Mouse (Mus musculus) neural tube, embryonic 15.5 days (tissue): ENCODE data around the gene Mcm5. TPM values are rescaled to one million over a fixed set of nuclear protein-coding genes. Genes with fewer than 3 reads are reported as not detected.

Source experiments
- ATAC-seq: fragments of 200-750 bp; cut with Nextera tagmentation; 2 replicates; pipeline ENCODE4 v1.8.0; 2017; ENCODE audit warnings: mild to moderate bottlenecking, moderate TSS enrichment, moderate library complexity; ENCODE audit not compliant: low FRiP score
- H3K27ac ChIP-seq: fragments of 300-500 bp; sonication (generic); replicated peaks from 2 replicates; pipeline ENCODE4 v1.5.1; 2015; ENCODE audit warnings: mild to moderate bottlenecking, inconsistent platforms
- H3K27me3 ChIP-seq: fragments of 300-500 bp; sonication (generic); replicated peaks from 2 replicates; pipeline ENCODE4 v1.6.1; 2015; ENCODE audit warnings: inconsistent platforms
- H3K36me3 ChIP-seq: fragments of 300-500 bp; sonication (generic); 2 replicates; pipeline ENCODE4 v1.6.1; 2015; ENCODE audit warnings: inconsistent platforms
- H3K4me1 ChIP-seq: fragments of 300-500 bp; sonication (generic); 2 replicates; pipeline ENCODE4 v1.6.1; 2015; ENCODE audit warnings: inconsistent platforms
- H3K4me2 ChIP-seq: fragments of 300-500 bp; sonication (generic); 2 replicates; pipeline ENCODE4 v1.6.1; 2015; ENCODE audit warnings: inconsistent platforms, mild to moderate bottlenecking, moderate library complexity
- H3K4me3 ChIP-seq: fragments of 300-500 bp; sonication (generic); replicated peaks from 2 replicates; pipeline ENCODE4 v1.5.1; 2015; ENCODE audit warnings: mild to moderate bottlenecking, inconsistent platforms
- H3K9ac ChIP-seq: fragments of 300-500 bp; sonication (generic); replicated peaks from 2 replicates; pipeline ENCODE4 v1.6.1; 2015; ENCODE audit warnings: mild to moderate bottlenecking, inconsistent platforms
- H3K9me3 ChIP-seq: fragments of 300-500 bp; sonication (generic); replicated peaks from 2 replicates; pipeline ENCODE4 v1.6.1; 2016; ENCODE audit warnings: inconsistent platforms
- WGBS: fragments of 180-500 bp; shearing (Covaris S2); methylation state at CpG from one replicate; pipeline ENCODE4 v1.1.7; 2015; ENCODE audit warnings: mixed read lengths; 5-methylcytosine and 5-hydroxymethylcytosine counted together
- polyA plus RNA-seq: library from polyadenylated mRNA; unstranded; fragments of >200 nt; fragmentation: Nextera tagmentation; extraction: Ambion mirVana; gene quantifications from 2 replicates; pipeline ENCODE4 v1.2.1, GENCODE M21; 2015

Gene Mcm5
- polyA plus RNA-seq: 25.7 and 66.8 TPM in 2 replicates

GRCm38 (mm10) chr8:75109236-75109967 lies at the start of gene Mcm5:
Gene Mcm5 (plus strand): TSS chr8:75109569.
- Histone ChIP-seq H3K9ac (peak within 1 kb of the TSS; percentile 58), H3K4me2 (peak within 1 kb of the TSS; percentile 94), H3K27me3 (no peaks in the 10 kb centered on the region), H3K4me1 (peaks cover 18% of the 10 kb centered on the region), H3K4me3 (peak within 1 kb of the TSS; percentile 83), H3K9me3 (no peaks in the 10 kb centered on the region), H3K36me3 (peaks cover 14% of the 10 kb centered on the region), H3K27ac (peak within 1 kb of the TSS; percentile 80)
- WGBS: under 1% methylated on average over 59 of the region's 59 CpGs
- ATAC-seq: peak; percentile 99

- Histone ChIP-seq H3K4me1 (no peaks in the 10 kb centered on the region), H3K27me3 (no peaks in the 10 kb centered on the region), H3K9me3 (no peaks in the 10 kb centered on the region), H3K9ac (no peak overlapping the region), H3K27ac (no peak overlapping the region), H3K4me3 (no peak overlapping the region), H3K36me3 (peaks cover 11% of the 10 kb centered on the region), H3K4me2 (no peak overlapping the region)
- WGBS: 84% methylated on average over 6 of the region's 6 CpGs
- ATAC-seq: no peak
Measured at GRCm38 (mm10) chr8:75060022-75060421, 49.3 kb upstream of the Mcm5 start.

GRCm38 (mm10) chr8:75060815-75061214 lies 48.6 kb upstream of the Mcm5 start:
- ATAC-seq: no peak
- 84% methylated on average over 2 of the region's 2 CpGs for WGBS
- Histone ChIP-seq H3K9me3 (no peaks in the 10 kb centered on the region), H3K27me3 (no peaks in the 10 kb centered on the region), H3K4me2 (no peak overlapping the region), H3K27ac (no peak overlapping the region), H3K4me1 (no peaks in the 10 kb centered on the region), H3K36me3 (peaks cover 17% of the 10 kb centered on the region), H3K9ac (no peak overlapping the region), H3K4me3 (no peak overlapping the region)

GRCm38 (mm10) chr8:75063290-75063689 lies 46.1 kb upstream of the Mcm5 start:
- no peak overlapping the region for H3K9ac ChIP-seq
- 80% methylated on average over 3 of the region's 3 CpGs for WGBS
- ATAC-seq: no peak
- no peaks in the 10 kb centered on the region for H3K4me1 ChIP-seq
- H3K36me3 ChIP-seq: peaks cover 24% of the 10 kb centered on the region
- no peak overlapping the region for H3K27ac ChIP-seq
- H3K4me3 ChIP-seq: no peak overlapping the region
- H3K9me3 ChIP-seq: no peaks in the 10 kb centered on the region
- no peak overlapping the region for H3K4me2 ChIP-seq
- no peaks in the 10 kb centered on the region for H3K27me3 ChIP-seq

DNA sequence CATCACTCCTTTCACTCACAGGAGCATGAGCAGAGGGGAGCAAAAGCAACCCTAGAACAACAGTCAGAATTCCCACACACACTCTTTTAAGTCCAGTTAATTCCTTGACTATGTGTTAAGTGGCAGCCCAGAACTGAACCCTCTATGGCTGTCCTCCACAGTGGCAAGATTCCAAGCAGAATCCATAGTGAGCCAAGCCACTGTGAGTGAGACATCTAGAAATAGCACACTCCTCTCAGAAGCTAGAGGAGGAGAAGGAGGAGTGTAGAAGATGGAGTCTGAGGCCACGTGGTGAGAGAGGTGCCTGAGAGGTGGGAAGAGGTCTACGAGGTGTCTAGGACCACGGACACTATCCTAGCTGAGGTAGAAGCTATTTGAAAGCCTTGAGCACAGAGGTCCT lies 44.6 kb upstream of the Mcm5 start:
- Histone ChIP-seq H3K4me3 (no peak overlapping the region), H3K9me3 (no peaks in the 10 kb centered on the region), H3K27me3 (no peaks in the 10 kb centered on the region), H3K9ac (no peak overlapping the region), H3K36me3 (peaks cover 23% of the 10 kb centered on the region), H3K4me1 (no peaks in the 10 kb centered on the region), H3K4me2 (no peak overlapping the region), H3K27ac (no peak overlapping the region)
- ATAC-seq: no peak
- WGBS: 85% methylated on average over 3 of the region's 3 CpGs

- ATAC-seq: no peak
Measured at GRCm38 (mm10) chr8:75067287-75067686, 42.1 kb upstream of the Mcm5 start.

DNA sequence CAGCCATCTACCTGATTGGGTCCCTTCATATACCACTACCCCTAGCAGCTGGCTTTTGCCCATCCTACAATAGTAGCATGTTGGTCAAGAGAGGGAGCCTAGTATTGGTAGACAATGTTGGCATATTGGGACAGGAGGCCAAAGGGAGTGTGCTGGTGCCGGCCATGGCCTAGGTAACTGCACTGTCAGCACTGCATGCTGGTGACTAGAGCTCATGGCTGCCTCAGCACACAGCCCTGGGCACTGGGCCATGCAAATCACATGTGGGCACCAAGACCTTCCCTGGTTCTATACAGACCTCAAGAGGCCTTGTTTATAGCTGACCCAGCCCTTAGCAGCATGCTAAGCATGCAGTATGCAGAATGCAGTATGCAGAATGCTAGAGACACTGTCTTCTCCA lies 39.1 kb upstream of the Mcm5 start:
- Histone ChIP-seq H3K4me2 (no peak overlapping the region), H3K9ac (no peak overlapping the region), H3K36me3 (peaks cover 14% of the 10 kb centered on the region), H3K27me3 (no peaks in the 10 kb centered on the region), H3K4me1 (peaks cover 3% of the 10 kb centered on the region), H3K9me3 (no peaks in the 10 kb centered on the region), H3K4me3 (no peak overlapping the region), H3K27ac (no peak overlapping the region)
- WGBS: 96% methylated on average over 1 of the region's 1 CpGs
- peak; percentile 21; the same call in 1 of the 2 replicates for ATAC-seq

More at GRCm38 (mm10) chr8:75067287-75067686, 42.1 kb upstream of the Mcm5 start:
- Histone ChIP-seq H3K27ac (no peak overlapping the region), H3K9ac (no peak overlapping the region), H3K27me3 (no peaks in the 10 kb centered on the region), H3K4me1 (peaks cover 3% of the 10 kb centered on the region), H3K36me3 (peaks cover 23% of the 10 kb centered on the region), H3K4me3 (no peak overlapping the region), H3K4me2 (no peak overlapping the region), H3K9me3 (no peaks in the 10 kb centered on the region)
- 90% methylated on average over 6 of the region's 6 CpGs for WGBS

- H3K27me3 ChIP-seq: no peaks in the 10 kb centered on the region
- WGBS: 30% methylated on average over 4 of the region's 4 CpGs
- H3K4me2 ChIP-seq: no peak overlapping the region
- 0 out of 2 replicates have a peak, but pooled peaks cover 4% of the 10 kb centered on the region for H3K36me3 ChIP-seq
- peaks cover 3% of the 10 kb centered on the region for H3K4me1 ChIP-seq
- peak; percentile 90 for ATAC-seq
- no peak overlapping the region for H3K4me3 ChIP-seq
- H3K27ac ChIP-seq: no peak overlapping the region
- no peak overlapping the region for H3K9ac ChIP-seq
- no peaks in the 10 kb centered on the region for H3K9me3 ChIP-seq
Measured at GRCm38 (mm10) chr8:75071627-75072346, 37.6 kb upstream of the Mcm5 start.

DNA sequence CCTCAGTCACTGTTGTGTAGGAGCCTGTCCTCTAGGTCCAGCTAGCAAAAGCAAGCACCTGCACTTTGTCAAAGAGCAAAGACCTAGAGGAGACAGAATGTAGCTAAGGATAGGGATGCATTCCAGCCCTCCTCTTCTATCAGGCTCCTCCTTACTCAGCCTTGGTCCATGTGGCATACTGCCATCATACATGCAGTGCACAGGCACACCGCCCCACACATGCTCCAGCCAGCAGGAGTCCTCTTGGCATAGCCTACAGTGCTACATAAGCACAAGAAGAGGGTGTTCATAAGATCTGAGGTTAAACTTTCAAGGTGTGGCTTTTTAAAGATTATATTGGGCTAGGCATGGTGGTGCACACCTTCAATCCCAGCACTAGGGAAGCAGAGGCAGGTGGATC lies 34.5 kb upstream of the Mcm5 start:
- Histone ChIP-seq H3K27ac (no peak overlapping the region), H3K4me2 (no peak overlapping the region), H3K36me3 (no peaks in the 10 kb centered on the region), H3K9me3 (no peaks in the 10 kb centered on the region), H3K27me3 (no peaks in the 10 kb centered on the region), H3K9ac (no peak overlapping the region), H3K4me3 (no peak overlapping the region), H3K4me1 (peaks cover 3% of the 10 kb centered on the region)
- no peak for ATAC-seq
- 89% methylated on average over 1 of the region's 1 CpGs for WGBS

- H3K4me2 ChIP-seq: no peak overlapping the region
- no peaks in the 10 kb centered on the region for H3K4me1 ChIP-seq
- H3K4me3 ChIP-seq: no peak overlapping the region
- H3K9me3 ChIP-seq: no peaks in the 10 kb centered on the region
- 86% methylated on average over 1 of the region's 1 CpGs for WGBS
- no peak for ATAC-seq
- no peaks in the 10 kb centered on the region for H3K27me3 ChIP-seq
- H3K27ac ChIP-seq: no peak overlapping the region
- no peak overlapping the region for H3K9ac ChIP-seq
- H3K36me3 ChIP-seq: no peaks in the 10 kb centered on the region
Measured at GRCm38 (mm10) chr8:75078215-75078614, 31.2 kb upstream of the Mcm5 start.

DNA sequence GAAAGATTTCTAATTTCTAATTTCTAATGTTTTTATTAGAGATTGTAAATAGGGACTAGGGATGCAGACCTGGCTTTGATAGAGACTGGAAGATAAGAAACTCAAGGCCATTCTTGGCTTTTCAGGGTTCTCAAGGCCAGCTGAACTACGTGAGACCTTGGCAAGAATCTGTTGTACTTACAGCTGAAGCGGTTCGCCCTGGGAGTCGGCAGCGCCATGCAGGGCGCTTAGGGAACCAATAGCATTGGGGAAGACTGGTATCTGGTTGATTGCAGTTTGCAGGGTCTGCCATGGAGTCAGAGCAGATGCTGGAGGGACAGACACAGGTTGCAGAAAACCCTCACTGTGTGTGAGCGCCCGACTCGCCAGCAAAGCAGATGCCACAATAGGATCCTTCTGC lies 30.5 kb upstream of the Mcm5 start:
- WGBS: 97% methylated on average over 9 of the region's 9 CpGs
- Histone ChIP-seq H3K9ac (no peak overlapping the region), H3K27ac (no peak overlapping the region), H3K4me3 (no peak overlapping the region), H3K27me3 (no peaks in the 10 kb centered on the region), H3K9me3 (no peaks in the 10 kb centered on the region), H3K4me2 (no peak overlapping the region), H3K36me3 (no peaks in the 10 kb centered on the region), H3K4me1 (0 out of 2 replicates have a peak, but pooled peaks cover 3% of the 10 kb centered on the region)
- no peak for ATAC-seq
